Mouse (Mus musculus) testis, adult 2 months (tissue): ENCODE data around the gene Wdr82. TPM values are rescaled to one million over a fixed set of nuclear protein-coding genes. Genes with fewer than 3 reads are reported as not detected.

Source experiments
- H3K27ac ChIP-seq: fragments of 200-500 bp; 2 replicates; pipeline ENCODE4 v1.5.1; 2012; ENCODE audit warnings: low read depth, low read length; ENCODE audit not compliant: control insufficient read depth, insufficient read depth
- H3K27me3 ChIP-seq: fragments of 200-500 bp; 2 replicates; pipeline ENCODE4 v1.6.1; 2012; ENCODE audit warnings: mild to moderate bottlenecking, low read length, moderate library complexity; ENCODE audit not compliant: control insufficient read depth, insufficient read depth
- H3K36me3 ChIP-seq: fragments of 200-500 bp; 2 replicates; pipeline ENCODE4 v1.6.1; 2012; ENCODE audit warnings: mild to moderate bottlenecking, low read length; ENCODE audit not compliant: control insufficient read depth, insufficient read depth
- H3K4me1 ChIP-seq: fragments of 200-500 bp; 2 replicates; pipeline ENCODE4 v1.6.1; 2012; ENCODE audit warnings: low read length; ENCODE audit not compliant: control insufficient read depth, insufficient read depth
- H3K4me3 ChIP-seq: fragments of 200-500 bp; 2 replicates; pipeline ENCODE4 v1.5.1; 2012; ENCODE audit warnings: low read depth, mild to moderate bottlenecking, low read length, moderate library complexity, mixed read lengths; ENCODE audit not compliant: control insufficient read depth
- CTCF ChIP-seq: fragments of 200-500 bp; IDR thresholded peaks from 2 replicates; pipeline ENCODE4 v1.5.1; 2012; ENCODE audit warnings: low read depth, mild to moderate bottlenecking, inconsistent platforms, low read length, moderate library complexity; ENCODE audit not compliant: control insufficient read depth, insufficient read depth, insufficient replicate concordance
- POLR2A ChIP-seq: fragments of 200-500 bp; IDR thresholded peaks from 2 replicates; pipeline ENCODE4 v1.6.1; 2012; ENCODE audit warnings: low read depth, mild to moderate bottlenecking, inconsistent platforms, low read length, moderate library complexity; ENCODE audit not compliant: control insufficient read depth
- polyA plus RNA-seq: library from polyadenylated mRNA; depleted of rRNA; stranded (reverse); fragments of >200 nt; gene quantifications from 2 replicates; pipeline ENCODE4 v1.2.3, GENCODE M21; 2012

Gene Wdr82
- polyA plus RNA-seq, 1 experiment: 25.2 TPM

DNA sequence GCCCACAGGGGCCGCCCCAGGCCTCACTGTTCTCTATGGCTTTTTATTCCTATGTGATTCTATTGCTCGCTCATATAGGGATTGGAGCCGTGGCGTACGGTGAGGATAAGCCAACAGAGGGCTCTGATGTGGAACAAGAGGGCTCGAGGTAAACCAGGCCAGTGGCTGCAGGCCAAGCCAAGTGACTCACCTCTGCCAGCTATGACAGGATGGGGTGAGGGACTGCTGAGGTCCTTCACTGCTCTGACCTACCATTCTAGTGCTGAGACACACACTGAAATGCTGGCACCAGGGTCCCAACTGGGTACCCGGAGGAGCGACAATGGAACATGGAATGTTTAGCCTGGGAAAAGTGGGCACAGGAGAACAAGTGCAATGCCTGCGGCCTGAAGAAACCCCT, 16.6 kb upstream of the Wdr82 start:
- H3K4me3 ChIP-seq: no peak overlapping the region
- H3K27me3 ChIP-seq: peaks cover under 1% of the 10 kb centered on the region; the same call in 1 of the 2 replicates
- 0 out of 2 replicates have a peak, but pooled peaks cover 1% of the 10 kb centered on the region for H3K36me3 ChIP-seq
- H3K4me1 ChIP-seq: no peaks in the 10 kb centered on the region; the same call in 1 of the 2 replicates
- no peak overlapping the region for H3K27ac ChIP-seq
- TF ChIP-seq POLR2A: no peak
- TF ChIP-seq CTCF: no peak

DNA sequence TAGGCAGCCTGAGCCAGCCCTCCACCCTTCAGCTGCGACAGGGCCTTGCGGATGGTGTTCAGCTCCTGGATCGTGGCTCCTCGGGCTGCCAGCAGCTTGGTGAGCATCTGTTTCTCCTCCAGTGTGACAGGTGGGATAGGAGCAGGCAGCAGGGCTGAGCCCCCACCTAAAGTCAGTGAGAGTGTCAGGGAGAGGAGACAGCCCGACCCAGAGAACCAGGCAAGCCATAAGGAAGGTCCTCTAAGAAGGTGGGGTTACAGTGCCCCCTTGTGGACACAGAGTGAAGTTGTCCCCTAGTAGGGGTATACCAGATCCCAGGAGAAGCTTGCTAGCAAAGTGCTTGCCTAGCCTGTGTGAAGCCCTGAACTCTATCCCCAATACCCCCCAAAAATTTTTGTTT, 14.3 kb upstream of the Wdr82 start:
- TF ChIP-seq POLR2A: no peak
- TF ChIP-seq CTCF: peak; percentile 63; the same call in 1 of the 2 replicates
- Histone ChIP-seq H3K36me3 (0 out of 2 replicates have a peak, but pooled peaks cover 1% of the 10 kb centered on the region), H3K27ac (no peak overlapping the region), H3K27me3 (no peaks in the 10 kb centered on the region), H3K4me3 (no peak overlapping the region), H3K4me1 (no peaks in the 10 kb centered on the region; the same call in 1 of the 2 replicates)

DNA sequence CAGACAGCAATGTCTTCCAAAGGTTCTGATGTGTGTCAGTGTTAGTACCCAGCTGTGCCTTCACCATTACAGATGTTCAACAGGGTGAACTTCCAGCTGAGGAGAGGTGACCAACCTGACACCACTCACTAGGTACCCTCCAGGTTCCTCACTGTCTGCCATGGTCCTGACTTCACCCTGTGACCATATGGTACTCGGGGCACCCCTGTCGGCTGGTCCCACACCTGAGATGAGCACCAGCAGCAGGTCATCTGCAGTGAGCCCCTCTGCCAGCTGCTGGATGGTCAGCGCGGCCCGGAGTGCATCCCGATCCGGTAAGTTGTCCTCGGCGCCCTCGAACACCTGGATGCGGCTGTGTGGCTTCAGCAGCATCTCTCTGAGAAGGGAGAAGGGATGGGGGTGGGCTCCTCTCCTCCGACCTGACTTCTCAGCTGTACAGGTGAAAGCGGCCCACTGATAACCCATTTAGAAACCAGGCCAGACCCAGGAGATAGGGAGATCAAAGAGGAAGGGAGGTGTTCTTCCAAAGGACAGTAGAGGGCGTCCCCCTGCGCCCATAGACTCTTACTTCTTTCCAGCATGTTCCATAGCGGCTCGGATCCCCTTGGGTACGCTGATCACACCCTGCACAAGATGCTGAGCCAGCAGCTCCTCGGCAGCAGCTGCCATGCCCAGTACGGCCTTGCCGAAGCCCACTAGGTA, 13.7 kb upstream of the Wdr82 start:
- H3K27me3 ChIP-seq: no peaks in the 10 kb centered on the region
- H3K27ac ChIP-seq: no peak overlapping the region
- H3K4me1 ChIP-seq: no peaks in the 10 kb centered on the region; the same call in 1 of the 2 replicates
- H3K4me3 ChIP-seq: no peak overlapping the region
- 0 out of 2 replicates have a peak, but pooled peaks cover 1% of the 10 kb centered on the region for H3K36me3 ChIP-seq
- no peak for TF ChIP-seq POLR2A
- TF ChIP-seq CTCF: no peak

- TF ChIP-seq CTCF (no peak), POLR2A (no peak)
- Histone ChIP-seq H3K4me1 (no peaks in the 10 kb centered on the region; the same call in 1 of the 2 replicates), H3K27ac (no peak overlapping the region), H3K27me3 (no peaks in the 10 kb centered on the region), H3K4me3 (no peak overlapping the region), H3K36me3 (0 out of 2 replicates have a peak, but pooled peaks cover 1% of the 10 kb centered on the region)
These were observed 13.2 kb upstream of the Wdr82 start for GRCm38 (mm10) chr9:106157623-106157925.

GRCm38 (mm10) chr9:106158037-106158491, 12.7 kb upstream of the Wdr82 start, which contains the start of gene Glyctk:
Gene Glyctk (minus strand): TSS chr9:106158138.
- TF ChIP-seq CTCF: no peak
- no peak for TF ChIP-seq POLR2A
- Histone ChIP-seq H3K4me1 (no peaks in the 10 kb centered on the region; the same call in 1 of the 2 replicates), H3K36me3 (0 out of 2 replicates have a peak, but pooled peaks cover 1% of the 10 kb centered on the region), H3K27ac (no peak within 1 kb of the TSS), H3K4me3 (no peak within 1 kb of the TSS; the same call in 1 of the 2 replicates), H3K27me3 (no peaks in the 10 kb centered on the region)

DNA sequence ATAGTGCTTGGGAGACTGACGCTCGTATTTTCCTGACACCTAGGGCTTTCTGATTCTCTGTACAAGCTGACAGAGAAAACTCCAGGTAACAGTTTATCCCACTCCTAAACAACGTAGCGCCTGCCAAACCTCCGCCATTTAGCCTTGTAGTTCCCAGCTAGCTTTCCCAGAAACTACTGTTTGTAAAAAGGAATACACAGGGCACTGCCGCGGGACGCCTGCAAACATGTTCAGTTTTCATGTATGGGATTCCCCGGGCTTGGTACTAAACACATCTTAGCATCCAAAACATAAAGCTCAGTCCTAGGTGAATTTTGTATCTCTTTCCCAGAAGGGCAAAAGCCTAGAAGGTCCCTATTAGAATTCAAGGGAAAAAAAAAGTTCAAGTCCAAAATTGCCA, 11.5 kb upstream of the Wdr82 start:
- Histone ChIP-seq H3K27ac (no peak overlapping the region), H3K27me3 (no peaks in the 10 kb centered on the region), H3K4me3 (peak overlapping the region; percentile 49), H3K4me1 (no peaks in the 10 kb centered on the region; the same call in 1 of the 2 replicates), H3K36me3 (0 out of 2 replicates have a peak, but pooled peaks cover 1% of the 10 kb centered on the region)
- TF ChIP-seq POLR2A (no peak), CTCF (no peak)

DNA sequence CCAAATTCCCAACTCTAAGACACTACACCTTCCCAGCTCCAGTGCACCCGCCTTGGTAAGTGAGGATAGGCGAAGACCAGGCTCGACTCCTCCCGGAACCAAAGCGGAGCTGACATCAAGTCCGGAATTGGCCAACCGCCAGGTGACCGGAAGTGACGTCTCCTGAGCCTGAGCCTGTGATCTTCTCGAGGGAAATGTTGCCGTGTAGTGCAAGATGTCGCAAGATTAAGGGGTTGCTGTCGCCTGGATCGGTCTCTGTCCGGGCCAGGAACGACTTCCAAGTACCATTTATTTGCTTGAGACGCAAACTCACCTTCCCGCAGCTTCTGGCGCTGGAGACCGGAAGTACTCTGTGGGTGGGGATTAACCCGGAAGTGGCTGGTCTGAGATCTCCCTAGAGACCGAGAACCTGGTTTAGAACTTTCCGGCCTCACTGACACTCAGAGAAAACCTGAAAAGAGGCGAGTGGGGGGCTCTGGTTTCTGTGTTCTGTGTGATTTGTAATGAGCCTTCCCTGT, 10.9 kb upstream of the Wdr82 start:
- Histone ChIP-seq H3K36me3 (0 out of 2 replicates have a peak, but pooled peaks cover 1% of the 10 kb centered on the region), H3K4me1 (no peaks in the 10 kb centered on the region; the same call in 1 of the 2 replicates), H3K27me3 (no peaks in the 10 kb centered on the region), H3K4me3 (peak overlapping the region; percentile 98), H3K27ac (peak overlapping the region; percentile 100)
- TF ChIP-seq POLR2A: peak; percentile 79; the same call in 1 of the 2 replicates
- TF ChIP-seq CTCF: no peak
